Mouse (Mus musculus) limb, embryonic 11.5 days (tissue): ENCODE measurements around the gene Camsap1. TPM values are rescaled to one million over a fixed set of nuclear protein-coding genes. Genes with fewer than 3 reads are reported as not detected.

Source experiments
- ATAC-seq: fragments of 200-750 bp; cut with Nextera tagmentation; 2 replicates; pipeline ENCODE4 v1.8.0; 2017; ENCODE audit warnings: low read depth; ENCODE audit not compliant: insufficient number of reproducible peaks, low FRiP score, low TSS enrichment
- DNase-seq: peaks from one replicate; pipeline ENCODE4 v3.0.0-alpha.2; 2015; ENCODE audit warnings: low spot score
- H3K27ac ChIP-seq: fragments of 300-500 bp; sonication (generic); replicated peaks from 2 replicates; pipeline ENCODE4 v1.5.1; 2014; ENCODE audit warnings: low read depth, mild to moderate bottlenecking, low read length
- H3K27me3 ChIP-seq: fragments of 300-500 bp; sonication (generic); 2 replicates; pipeline ENCODE4 v1.6.1; 2014; ENCODE audit warnings: mild to moderate bottlenecking, low read length, mixed read lengths; ENCODE audit not compliant: control insufficient read depth, insufficient read depth
- H3K36me3 ChIP-seq: fragments of 300-500 bp; sonication (generic); 2 replicates; pipeline ENCODE4 v1.6.1; 2014; ENCODE audit warnings: mild to moderate bottlenecking, low read length, moderate library complexity, mixed read lengths; ENCODE audit not compliant: control insufficient read depth, insufficient read depth
- H3K4me1 ChIP-seq: fragments of 300-500 bp; sonication (generic); 2 replicates; pipeline ENCODE4 v1.6.1; 2014; ENCODE audit warnings: low read length, mixed read lengths; ENCODE audit not compliant: control insufficient read depth, insufficient read depth
- H3K4me2 ChIP-seq: fragments of 300-500 bp; sonication (generic); 2 replicates; pipeline ENCODE4 v1.6.1; 2014; ENCODE audit warnings: low read depth, mild to moderate bottlenecking, moderate library complexity; ENCODE audit not compliant: severe bottlenecking
- H3K4me3 ChIP-seq: fragments of 300-500 bp; sonication (generic); 2 replicates; pipeline ENCODE4 v1.5.1; 2014; ENCODE audit warnings: low read depth, low read length
- H3K9ac ChIP-seq: fragments of 300-500 bp; sonication (generic); 2 replicates; pipeline ENCODE4 v1.6.1; 2014; ENCODE audit warnings: mild to moderate bottlenecking, low read length
- H3K9me3 ChIP-seq: fragments of 300-500 bp; sonication (generic); 2 replicates; pipeline ENCODE4 v1.6.1; 2016; ENCODE audit warnings: low read length; ENCODE audit not compliant: control insufficient read depth
- WGBS: fragments of 180-500 bp; shearing (Covaris S2); extraction: QIAGEN DNeasy Blood & Tissue Kit; methylation state at CpG from one replicate; pipeline ENCODE4 v1.1.7; 2014; 5-methylcytosine and 5-hydroxymethylcytosine counted together
- polyA plus RNA-seq: library from polyadenylated mRNA; unstranded; fragments of >200 nt; fragmentation: Nextera tagmentation; extraction: Ambion mirVana; gene quantifications from 2 replicates; pipeline ENCODE4 v1.2.1, GENCODE M21; 2014

Camsap1 gene
- polyA plus RNA-seq, 1 experiment from 2014 or later = 29.5 TPM

DNA sequence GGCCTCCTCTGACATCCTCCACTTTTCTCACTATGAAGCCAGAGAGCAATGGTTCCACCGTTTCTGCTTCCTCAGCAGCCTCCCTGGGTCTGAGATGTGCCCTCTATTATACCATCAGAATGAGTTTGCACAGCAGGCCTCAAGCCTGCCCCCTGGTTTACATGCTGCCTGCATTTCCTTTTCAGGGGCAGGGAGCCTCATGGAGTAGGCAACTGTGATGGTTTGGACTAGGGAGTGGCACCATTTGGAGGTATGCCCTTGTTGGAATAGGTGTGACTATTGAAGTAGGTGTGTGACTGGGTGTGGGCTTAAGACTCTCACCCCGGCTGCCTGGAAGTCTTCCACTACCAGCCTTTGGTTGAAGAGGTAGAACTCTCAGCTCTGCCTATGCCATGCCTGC is 59.3 kb downstream of the Camsap1 start:
- DNase-seq (no peak), ATAC-seq (no peak)
- H3K9me3 ChIP-seq = no peaks in the 10 kb centered on the region
- no peak overlapping the region for H3K27ac ChIP-seq
- H3K36me3 ChIP-seq = peaks cover 5% of the 10 kb centered on the region; the same call in 1 of the 2 replicates
- no peak overlapping the region for H3K4me3 ChIP-seq
- 75% methylated on average over 2 of the region's 2 CpGs for WGBS
- H3K9ac ChIP-seq = no peak overlapping the region
- H3K4me1 ChIP-seq = no peaks in the 10 kb centered on the region
- H3K27me3 ChIP-seq = no peaks in the 10 kb centered on the region
- no peak overlapping the region for H3K4me2 ChIP-seq

- no peak overlapping the region for H3K27ac ChIP-seq
- no peak overlapping the region for H3K9ac ChIP-seq
- H3K4me2 ChIP-seq = no peak overlapping the region
- peaks cover 4% of the 10 kb centered on the region; the same call in 1 of the 2 replicates for H3K36me3 ChIP-seq
- H3K9me3 ChIP-seq = no peaks in the 10 kb centered on the region
- 63% methylated on average over 3 of the region's 3 CpGs for WGBS
- ATAC-seq = no peak
- H3K4me3 ChIP-seq = no peak overlapping the region
- no peaks in the 10 kb centered on the region for H3K4me1 ChIP-seq
- H3K27me3 ChIP-seq = no peaks in the 10 kb centered on the region
- no peak for DNase-seq
Observed at GRCm38 (mm10) chr2:25919972-25920371, 63.1 kb downstream of the Camsap1 start.

GRCm38 (mm10) chr2:25918408-25918807 is 64.7 kb downstream of the Camsap1 start:
- H3K27me3 ChIP-seq = no peaks in the 10 kb centered on the region
- H3K4me2 ChIP-seq = no peak overlapping the region
- ATAC-seq = no peak
- H3K4me1 ChIP-seq = no peaks in the 10 kb centered on the region
- no peak overlapping the region for H3K4me3 ChIP-seq
- no peak for DNase-seq
- no peak overlapping the region for H3K27ac ChIP-seq
- H3K36me3 ChIP-seq = no peaks in the 10 kb centered on the region
- no peaks in the 10 kb centered on the region for H3K9me3 ChIP-seq
- H3K9ac ChIP-seq = no peak overlapping the region
- WGBS = 83% methylated on average over 2 of the region's 2 CpGs

- Histone ChIP-seq H3K4me1 (no peaks in the 10 kb centered on the region), H3K4me3 (no peak overlapping the region), H3K9me3 (no peaks in the 10 kb centered on the region), H3K4me2 (no peak overlapping the region), H3K36me3 (no peaks in the 10 kb centered on the region), H3K9ac (no peak overlapping the region), H3K27me3 (no peaks in the 10 kb centered on the region), H3K27ac (no peak overlapping the region)
- DNase-seq (no peak), ATAC-seq (no peak)
- 85% methylated on average over 5 of the region's 5 CpGs for WGBS
Observed at GRCm38 (mm10) chr2:25914821-25915220, 68.3 kb downstream of the Camsap1 start.

DNA sequence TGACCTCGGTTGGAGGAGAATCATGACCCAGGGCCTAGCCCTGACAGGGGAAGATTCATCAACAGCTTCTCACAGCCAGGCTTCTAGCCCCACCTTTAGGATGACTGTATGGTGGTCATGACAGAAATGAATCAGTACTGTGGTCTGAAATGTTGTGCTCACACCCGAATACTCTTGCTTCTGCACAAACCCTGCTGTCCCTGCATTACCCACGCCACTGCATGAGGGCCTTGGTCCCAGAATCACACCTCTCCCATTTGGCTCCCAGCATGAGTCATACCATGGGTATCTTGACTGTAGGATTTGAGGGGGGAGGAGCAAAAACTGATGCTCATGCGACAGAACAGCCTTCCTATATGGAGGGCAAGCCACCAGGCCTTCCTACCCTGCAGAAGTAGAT is 68.9 kb downstream of the Camsap1 start:
- no peak overlapping the region for H3K9ac ChIP-seq
- H3K4me3 ChIP-seq = no peak overlapping the region
- H3K27ac ChIP-seq = no peak overlapping the region
- H3K27me3 ChIP-seq = no peaks in the 10 kb centered on the region
- no peaks in the 10 kb centered on the region for H3K9me3 ChIP-seq
- ATAC-seq (no peak), DNase-seq (no peak)
- no peaks in the 10 kb centered on the region for H3K36me3 ChIP-seq
- no peak overlapping the region for H3K4me2 ChIP-seq
- WGBS = 74% methylated on average over 4 of the region's 4 CpGs
- H3K4me1 ChIP-seq = no peaks in the 10 kb centered on the region

GRCm38 (mm10) chr2:25913247-25913646 is 69.8 kb downstream of the Camsap1 start:
- 46% methylated on average over 2 of the region's 2 CpGs for WGBS
- Histone ChIP-seq H3K9ac (no peak overlapping the region), H3K27me3 (no peaks in the 10 kb centered on the region), H3K36me3 (no peaks in the 10 kb centered on the region), H3K4me1 (no peaks in the 10 kb centered on the region), H3K9me3 (no peaks in the 10 kb centered on the region), H3K4me3 (no peak overlapping the region), H3K27ac (no peak overlapping the region), H3K4me2 (no peak overlapping the region)
- ATAC-seq = no peak
- DNase-seq = no peak

DNA sequence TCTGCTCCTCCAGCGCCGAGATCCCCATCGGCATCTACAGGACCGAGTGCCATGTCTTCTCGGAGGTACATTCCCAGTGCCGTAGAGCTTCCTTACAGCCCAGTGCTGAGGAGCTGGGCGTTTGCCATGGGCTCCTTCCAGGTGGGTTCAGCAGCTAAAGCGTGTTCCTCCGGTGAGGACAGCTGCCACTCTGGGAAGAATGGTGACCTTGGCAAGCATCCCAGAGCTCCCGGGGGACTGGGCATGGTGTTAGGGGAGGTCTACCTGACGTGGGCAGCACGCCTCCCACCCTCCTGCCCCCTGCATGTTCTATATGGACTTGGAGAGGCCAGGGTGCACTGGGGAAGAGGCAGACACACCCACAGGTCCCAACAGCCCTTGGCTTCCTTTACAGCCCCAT is 73.2 kb downstream of the Camsap1 start:
- no peak overlapping the region for H3K4me2 ChIP-seq
- no peak overlapping the region for H3K27ac ChIP-seq
- H3K9ac ChIP-seq = no peak overlapping the region
- WGBS = 88% methylated on average over 12 of the region's 12 CpGs
- no peaks in the 10 kb centered on the region for H3K4me1 ChIP-seq
- H3K9me3 ChIP-seq = no peaks in the 10 kb centered on the region
- no peak overlapping the region for H3K4me3 ChIP-seq
- DNase-seq (no peak), ATAC-seq (no peak)
- no peaks in the 10 kb centered on the region for H3K27me3 ChIP-seq
- no peaks in the 10 kb centered on the region for H3K36me3 ChIP-seq

DNA sequence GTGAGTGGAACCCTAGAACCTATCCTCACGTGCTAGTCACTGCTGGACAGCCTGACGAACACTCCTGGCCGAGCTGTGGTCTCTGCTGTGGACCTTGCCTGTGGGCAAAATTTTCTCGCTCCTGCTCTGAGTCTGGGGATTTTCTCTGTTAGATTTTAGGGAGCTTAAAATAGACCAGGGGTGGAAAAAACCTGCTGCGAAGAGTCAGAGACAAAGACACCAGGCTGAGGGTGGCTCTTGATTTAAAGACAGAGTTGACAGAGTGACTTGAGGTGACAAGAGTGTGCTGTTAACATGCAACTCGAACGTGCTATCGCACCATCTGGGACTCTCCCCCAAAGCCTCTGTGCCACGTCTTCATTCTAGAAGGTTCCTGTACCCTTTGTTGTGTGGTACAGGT is 84.1 kb downstream of the Camsap1 start:
- Histone ChIP-seq H3K4me3 (no peak overlapping the region), H3K9me3 (no peaks in the 10 kb centered on the region), H3K4me2 (no peak overlapping the region), H3K27me3 (no peaks in the 10 kb centered on the region), H3K27ac (no peak overlapping the region), H3K36me3 (no peaks in the 10 kb centered on the region), H3K4me1 (no peaks in the 10 kb centered on the region), H3K9ac (no peak overlapping the region)
- ATAC-seq (no peak), DNase-seq (no peak)
- WGBS = 80% methylated on average over 9 of the region's 9 CpGs

DNA sequence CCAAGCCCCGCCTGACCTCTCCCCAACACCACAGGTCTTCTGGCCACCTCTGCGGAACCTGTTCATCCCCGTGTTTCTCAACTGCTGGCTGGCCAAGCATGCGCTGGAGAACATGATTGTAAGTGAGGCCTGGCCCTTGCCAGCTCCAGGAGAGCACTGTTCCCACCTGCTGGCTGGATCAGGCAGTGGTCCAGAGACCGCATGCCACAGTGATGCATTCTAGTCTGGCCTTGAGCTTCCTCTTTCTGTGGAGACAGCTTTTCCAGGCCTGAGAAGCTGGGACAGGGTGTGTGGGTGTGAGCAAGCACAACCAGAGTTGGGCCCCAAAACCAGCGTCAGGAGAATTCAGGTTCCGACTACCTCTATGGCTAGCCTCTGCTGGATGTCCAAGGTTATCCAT is 90.6 kb downstream of the Camsap1 start:
- Histone ChIP-seq H3K9ac (no peak overlapping the region), H3K4me2 (no peak overlapping the region), H3K27ac (no peak overlapping the region), H3K27me3 (no peaks in the 10 kb centered on the region), H3K4me3 (no peak overlapping the region), H3K36me3 (no peaks in the 10 kb centered on the region), H3K4me1 (no peaks in the 10 kb centered on the region), H3K9me3 (no peaks in the 10 kb centered on the region)
- no peak for DNase-seq
- 80% methylated on average over 7 of the region's 7 CpGs for WGBS
- no peak for ATAC-seq
